Mouse (Mus musculus) regulatory T cell (primary cell): ENCODE data around the gene Gpr137.

Source experiments
- in situ Hi-C: fragments of 300-600 bp; cut with MboI, MseI; formaldehyde crosslinking; loops from one replicate; pipeline ENCODE4 v1.15.1; 2025; ENCODE audit warnings: high pct_unique_total_duplicates

The Gpr137 gene

GRCm38 (mm10) chr19:6941372-6942248 lies 670 bp downstream of the Gpr137 start, which contains the start of gene Bad:
Bad (plus strand) TSS chr19:6941861.
- in situ Hi-C loops: no loop called here

GRCm38 (mm10) chr19:6940396-6941351 lies 1.6 kb downstream of the Gpr137 start:
- in situ Hi-C loops: no loop called here

- in situ Hi-C loops: loop anchor here (5.0 kb wide), 1 partner anchor 78 kb away; the partner anchor contains the start of gene Fermt3
These were observed 2.9 kb downstream of the Gpr137 start for GRCm38 (mm10) chr19:6939106-6940002.

GRCm38 (mm10) chr19:6937541-6938465 lies 4.5 kb downstream of the Gpr137 start:
- in situ Hi-C loops: loop anchor here (5.0 kb wide), 1 partner anchor 79 kb away; the partner anchor contains the start of gene Fermt3

GRCm38 (mm10) chr19:6936299-6936698 lies 6.0 kb downstream of the Gpr137 start:
- in situ Hi-C loops: loop anchor here (5.0 kb wide), 1 partner anchor 81 kb away; the partner anchor contains the start of gene Fermt3

- in situ Hi-C loops: no loop called here
These were observed 7.9 kb downstream of the Gpr137 start, which contains the start of gene Kcnk4 for GRCm38 (mm10) chr19:6934195-6934977. Kcnk4 (minus strand) TSS chr19:6934515.

GRCm38 (mm10) chr19:6933436-6934194 lies 8.7 kb downstream of the Gpr137 start:
- in situ Hi-C loops: no loop called here

GRCm38 (mm10) chr19:6933102-6933435 lies 9.2 kb downstream of the Gpr137 start:
- in situ Hi-C loops: no loop called here

GRCm38 (mm10) chr19:6932018-6932417 lies 10.3 kb downstream of the Gpr137 start:
- in situ Hi-C loops: no loop called here

- in situ Hi-C loops: no loop called here
These were observed 11.3 kb downstream of the Gpr137 start for GRCm38 (mm10) chr19:6931002-6931401.

- in situ Hi-C loops: no loop called here
These were observed 14.2 kb downstream of the Gpr137 start for GRCm38 (mm10) chr19:6928080-6928479.

- in situ Hi-C loops: no loop called here
These were observed 15.6 kb downstream of the Gpr137 start for GRCm38 (mm10) chr19:6926559-6927255.

- in situ Hi-C loops: no loop called here
These were observed 16.5 kb downstream of the Gpr137 start for GRCm38 (mm10) chr19:6925611-6926329.

- in situ Hi-C loops: no loop called here
These were observed 17.0 kb downstream of the Gpr137 start, which contains the start of gene Catsperz for GRCm38 (mm10) chr19:6925307-6925573. Catsperz (minus strand) TSS chr19:6925380.

GRCm38 (mm10) chr19:6924461-6925306 lies 17.6 kb downstream of the Gpr137 start:
- in situ Hi-C loops: no loop called here
